Mouse (Mus musculus) layer of hippocampus, adult 11-12 months (tissue): ENCODE data around the gene BC029722.

ENCODE experiments used
- DNase-seq: peaks from one replicate; pipeline ENCODE4 v3.0.0; 2022; ENCODE audit warnings: low spot score

BC029722 gene

GRCm38 (mm10) chr2:155818596-155819391, 432 bp downstream of the BC029722 start:
- peak; percentile 95 for DNase-seq

- no peak for DNase-seq
These were observed 1.7 kb downstream of the BC029722 start for GRCm38 (mm10) chr2:155817301-155818245.

GRCm38 (mm10) chr2:155816179-155816578, 3.0 kb downstream of the BC029722 start:
- DNase-seq = no peak

- no peak for DNase-seq
These were observed 4.4 kb downstream of the BC029722 start for GRCm38 (mm10) chr2:155814829-155815228.

- no peak for DNase-seq
These were observed 6.6 kb downstream of the BC029722 start for GRCm38 (mm10) chr2:155812637-155813036.

- DNase-seq = peak; percentile 89
These were observed 7.3 kb downstream of the BC029722 start for GRCm38 (mm10) chr2:155811821-155812396.

- DNase-seq = no peak
These were observed 9.6 kb downstream of the BC029722 start for GRCm38 (mm10) chr2:155809620-155810019.

- no peak for DNase-seq
These were observed 11.8 kb downstream of the BC029722 start for GRCm38 (mm10) chr2:155807408-155807807.

GRCm38 (mm10) chr2:155806548-155806947, 12.7 kb downstream of the BC029722 start:
- no peak for DNase-seq

GRCm38 (mm10) chr2:155805925-155806255, 13.3 kb downstream of the BC029722 start:
- no peak for DNase-seq

- DNase-seq = no peak
These were observed 13.8 kb downstream of the BC029722 start for GRCm38 (mm10) chr2:155805231-155805924.

- no peak for DNase-seq
These were observed 15.2 kb downstream of the BC029722 start for GRCm38 (mm10) chr2:155804053-155804452.

GRCm38 (mm10) chr2:155802761-155803160, 16.5 kb downstream of the BC029722 start:
- no peak for DNase-seq

GRCm38 (mm10) chr2:155798613-155799012, 20.6 kb downstream of the BC029722 start:
- DNase-seq = no peak

GRCm38 (mm10) chr2:155794674-155795445, 24.4 kb downstream of the BC029722 start:
- DNase-seq = no peak

GRCm38 (mm10) chr2:155792899-155793298, 26.3 kb downstream of the BC029722 start:
- no peak for DNase-seq

- no peak for DNase-seq
These were observed 31.0 kb downstream of the BC029722 start for GRCm38 (mm10) chr2:155787949-155788931.

- DNase-seq = no peak
These were observed 32.3 kb downstream of the BC029722 start for GRCm38 (mm10) chr2:155786905-155787304.

- no peak for DNase-seq
These were observed 34.7 kb downstream of the BC029722 start for GRCm38 (mm10) chr2:155784534-155784933.

GRCm38 (mm10) chr2:155779506-155779905, 39.7 kb downstream of the BC029722 start:
- no peak for DNase-seq
